Mouse (Mus musculus): ENCODE data around the gene Fosb.

The Fosb gene

GRCm38 (mm10) chr7:19306819-19307738 lies 2.8 kb downstream of the Fosb start:
- no peak for DNase-seq (ENCODE audit: low spot score in 2 of 2)

GRCm38 (mm10) chr7:19305796-19306765 lies 3.8 kb downstream of the Fosb start:
- DNase-seq (ENCODE audit: low spot score in 2 of 2), result no peak

GRCm38 (mm10) chr7:19305413-19305735 lies 4.5 kb downstream of the Fosb start:
- no peak for DNase-seq (ENCODE audit: low spot score in 2 of 2)

GRCm38 (mm10) chr7:19304501-19305412 lies 5.1 kb downstream of the Fosb start:
- DNase-seq (ENCODE audit: low spot score in 2 of 2), result no peak

GRCm38 (mm10) chr7:19303770-19304169 lies 6.1 kb downstream of the Fosb start:
- peak in 1 of 2 experiments; percentile 75 for DNase-seq (ENCODE audit: low spot score in 2 of 2)

GRCm38 (mm10) chr7:19303046-19303305 lies 6.9 kb downstream of the Fosb start:
- no peak for DNase-seq (ENCODE audit: low spot score in 2 of 2)

GRCm38 (mm10) chr7:19302264-19303045 lies 7.4 kb downstream of the Fosb start:
- no peak for DNase-seq (ENCODE audit: low spot score in 2 of 2)

GRCm38 (mm10) chr7:19301461-19302263 lies 8.2 kb downstream of the Fosb start:
- DNase-seq (ENCODE audit: low spot score in 2 of 2), result no peak

GRCm38 (mm10) chr7:19300501-19301421 lies 9.1 kb downstream of the Fosb start:
- peak; percentile 62 to 80 for DNase-seq (ENCODE audit: low spot score in 2 of 2)

- DNase-seq (ENCODE audit: low spot score in 2 of 2), result no peak
These were observed 10.7 kb downstream of the Fosb start for GRCm38 (mm10) chr7:19299194-19299593.

GRCm38 (mm10) chr7:19297794-19298193 lies 12.1 kb downstream of the Fosb start:
- DNase-seq (ENCODE audit: low spot score in 2 of 2), result no peak

GRCm38 (mm10) chr7:19297034-19297433 lies 12.8 kb downstream of the Fosb start:
- no peak for DNase-seq (ENCODE audit: low spot score in 2 of 2)

GRCm38 (mm10) chr7:19295503-19296185 lies 14.2 kb downstream of the Fosb start:
- DNase-seq (ENCODE audit: low spot score in 2 of 2), result peak; percentile 94 to 95

GRCm38 (mm10) chr7:19290969-19291596 lies 18.8 kb downstream of the Fosb start:
- DNase-seq (ENCODE audit: low spot score in 2 of 2), result peak in 1 of 2 experiments; percentile 63

GRCm38 (mm10) chr7:19284763-19285162 lies 25.1 kb downstream of the Fosb start:
- DNase-seq (ENCODE audit: low spot score in 2 of 2), result no peak

GRCm38 (mm10) chr7:19283406-19283804 lies 26.4 kb downstream of the Fosb start:
- DNase-seq (ENCODE audit: low spot score in 2 of 2), result no peak

- no peak for DNase-seq (ENCODE audit: low spot score in 2 of 2)
These were observed 27.0 kb downstream of the Fosb start for GRCm38 (mm10) chr7:19282791-19283405.
